Mouse (Mus musculus): ENCODE data around the gene Mmab. TPM values are rescaled to one million over a fixed set of nuclear protein-coding genes. Genes with fewer than 3 reads are reported as not detected.

Mmab gene
- polyA plus RNA-seq, 1 experiment from 2014 or later = 11.4 TPM

GRCm38 (mm10) chr5:114474741-114475491, 31.1 kb upstream of the Mmab start:
- Histone ChIP-seq H3K4me1 (replicated peaks; ENCODE audit: control insufficient read depth, insufficient read depth) (0 out of 2 replicates have a peak, but pooled peaks cover 2% of the 10 kb centered on the region), H3K36me3 (ENCODE audit: control insufficient read depth, insufficient read depth, low read length) (no peaks in the 10 kb centered on the region), H3K9me3 (ENCODE audit: control insufficient read depth, low read length) (no peaks in the 10 kb centered on the region), H3K9ac (ENCODE audit: low read length) (no peak overlapping the region), H3K4me3 (ENCODE audit: low read depth, low read length) (no peak overlapping the region), H3K27ac (replicated peaks) (no peak overlapping the region), H3K27me3 (ENCODE audit: control insufficient read depth, insufficient read depth, low read length) (no peaks in the 10 kb centered on the region), H3K4me2 (replicated peaks; ENCODE audit: low read depth) (no peak overlapping the region)
- DNase-seq (ENCODE audit: low spot score) = no peak
- ATAC-seq (ENCODE audit: low FRiP score, low TSS enrichment) = no peak
- WGBS = 45% methylated on average over 35 of the region's 35 CpGs
- TF ChIP-seq EP300 (optimal IDR thresholded peaks at IDR 0.05) (no peak), CTCF (IDR thresholded peaks at IDR 0.05; ENCODE audit: low read depth) (no peak)

- Histone ChIP-seq H3K36me3 (ENCODE audit: control insufficient read depth, insufficient read depth, low read length) (no peaks in the 10 kb centered on the region), H3K27me3 (ENCODE audit: control insufficient read depth, insufficient read depth, low read length) (no peaks in the 10 kb centered on the region), H3K27ac (replicated peaks) (no peak overlapping the region), H3K4me1 (replicated peaks; ENCODE audit: control insufficient read depth, insufficient read depth) (peaks cover 8% of the 10 kb centered on the region; the same call in 1 of the 2 replicates), H3K9ac (ENCODE audit: low read length) (no peak overlapping the region), H3K4me2 (replicated peaks; ENCODE audit: low read depth) (no peak overlapping the region), H3K9me3 (ENCODE audit: control insufficient read depth, low read length) (no peaks in the 10 kb centered on the region), H3K4me3 (ENCODE audit: low read depth, low read length) (no peak overlapping the region)
- DNase-seq (ENCODE audit: low spot score) (no peak), ATAC-seq (ENCODE audit: low FRiP score, low TSS enrichment) (no peak)
- WGBS = 58% methylated on average over 3 of the region's 3 CpGs
- TF ChIP-seq CTCF (IDR thresholded peaks at IDR 0.05; ENCODE audit: low read depth) = no peak
- TF ChIP-seq EP300 (optimal IDR thresholded peaks at IDR 0.05) = no peak
These were observed 26.5 kb upstream of the Mmab start for GRCm38 (mm10) chr5:114470359-114470758.

GRCm38 (mm10) chr5:114468007-114468406, 24.1 kb upstream of the Mmab start:
- Histone ChIP-seq H3K4me1 (replicated peaks; ENCODE audit: control insufficient read depth, insufficient read depth) (peaks cover 5% of the 10 kb centered on the region; the same call in 1 of the 2 replicates), H3K4me3 (ENCODE audit: low read depth, low read length) (no peak overlapping the region), H3K27me3 (ENCODE audit: control insufficient read depth, insufficient read depth, low read length) (no peaks in the 10 kb centered on the region), H3K9ac (ENCODE audit: low read length) (no peak overlapping the region), H3K36me3 (ENCODE audit: control insufficient read depth, insufficient read depth, low read length) (no peaks in the 10 kb centered on the region), H3K27ac (replicated peaks) (no peak overlapping the region), H3K9me3 (ENCODE audit: control insufficient read depth, low read length) (no peaks in the 10 kb centered on the region), H3K4me2 (replicated peaks; ENCODE audit: low read depth) (0 out of 2 replicates have a peak overlapping the region, but pooled peaks have one; percentile 52)
- no peak for DNase-seq (ENCODE audit: low spot score)
- no peak for ATAC-seq (ENCODE audit: low FRiP score, low TSS enrichment)
- TF ChIP-seq CTCF (IDR thresholded peaks at IDR 0.05; ENCODE audit: low read depth) (no peak), EP300 (optimal IDR thresholded peaks at IDR 0.05) (no peak)
- 44% methylated on average over 4 of the region's 4 CpGs for WGBS

GRCm38 (mm10) chr5:114467430-114467829, 23.6 kb upstream of the Mmab start:
- Histone ChIP-seq H3K27ac (replicated peaks) (no peak overlapping the region), H3K27me3 (ENCODE audit: control insufficient read depth, insufficient read depth, low read length) (no peaks in the 10 kb centered on the region), H3K4me2 (replicated peaks; ENCODE audit: low read depth) (peak overlapping the region; percentile 52), H3K9ac (ENCODE audit: low read length) (peak overlapping the region; percentile 45), H3K9me3 (ENCODE audit: control insufficient read depth, low read length) (no peaks in the 10 kb centered on the region), H3K4me1 (replicated peaks; ENCODE audit: control insufficient read depth, insufficient read depth) (peaks cover 5% of the 10 kb centered on the region; the same call in 1 of the 2 replicates), H3K36me3 (ENCODE audit: control insufficient read depth, insufficient read depth, low read length) (no peaks in the 10 kb centered on the region), H3K4me3 (ENCODE audit: low read depth, low read length) (peak overlapping the region; percentile 28)
- DNase-seq (ENCODE audit: low spot score) (peak; percentile 83), ATAC-seq (ENCODE audit: low FRiP score, low TSS enrichment) (peak; percentile 46; the same call in 1 of the 2 replicates)
- under 1% methylated on average over 12 of the region's 13 CpGs for WGBS
- TF ChIP-seq EP300 (optimal IDR thresholded peaks at IDR 0.05) (no peak), CTCF (IDR thresholded peaks at IDR 0.05; ENCODE audit: low read depth) (no peak)

GRCm38 (mm10) chr5:114467019-114467418, 23.2 kb upstream of the Mmab start:
- H3K4me1 ChIP-seq (replicated peaks; ENCODE audit: control insufficient read depth, insufficient read depth) = peaks cover 5% of the 10 kb centered on the region; the same call in 1 of the 2 replicates
- no peak for DNase-seq (ENCODE audit: low spot score)
- TF ChIP-seq CTCF (IDR thresholded peaks at IDR 0.05; ENCODE audit: low read depth) = no peak
- no peak for TF ChIP-seq EP300 (optimal IDR thresholded peaks at IDR 0.05)
- peak overlapping the region; percentile 45 for H3K9ac ChIP-seq (ENCODE audit: low read length)
- WGBS = 9% methylated on average over 11 of the region's 11 CpGs
- peak overlapping the region; percentile 52 for H3K4me2 ChIP-seq (replicated peaks; ENCODE audit: low read depth)
- H3K36me3 ChIP-seq (ENCODE audit: control insufficient read depth, insufficient read depth, low read length) = no peaks in the 10 kb centered on the region
- H3K9me3 ChIP-seq (ENCODE audit: control insufficient read depth, low read length) = no peaks in the 10 kb centered on the region
- no peak overlapping the region for H3K27ac ChIP-seq (replicated peaks)
- peak overlapping the region; percentile 28 for H3K4me3 ChIP-seq (ENCODE audit: low read depth, low read length)
- no peaks in the 10 kb centered on the region for H3K27me3 ChIP-seq (ENCODE audit: control insufficient read depth, insufficient read depth, low read length)
- no peak for ATAC-seq (ENCODE audit: low FRiP score, low TSS enrichment)

- Histone ChIP-seq H3K4me3 (ENCODE audit: low read depth, low read length) (no peak overlapping the region), H3K9ac (ENCODE audit: low read length) (no peak overlapping the region), H3K27me3 (ENCODE audit: control insufficient read depth, insufficient read depth, low read length) (no peaks in the 10 kb centered on the region), H3K4me1 (replicated peaks; ENCODE audit: control insufficient read depth, insufficient read depth) (peaks cover 5% of the 10 kb centered on the region; the same call in 1 of the 2 replicates), H3K9me3 (ENCODE audit: control insufficient read depth, low read length) (no peaks in the 10 kb centered on the region), H3K36me3 (ENCODE audit: control insufficient read depth, insufficient read depth, low read length) (no peaks in the 10 kb centered on the region), H3K4me2 (replicated peaks; ENCODE audit: low read depth) (no peak overlapping the region), H3K27ac (replicated peaks) (no peak overlapping the region)
- TF ChIP-seq CTCF (IDR thresholded peaks at IDR 0.05; ENCODE audit: low read depth) = no peak
- TF ChIP-seq EP300 (optimal IDR thresholded peaks at IDR 0.05) = no peak
- WGBS = 77% methylated on average over 7 of the region's 7 CpGs
- ATAC-seq (ENCODE audit: low FRiP score, low TSS enrichment) (no peak), DNase-seq (ENCODE audit: low spot score) (no peak)
These were observed 21.8 kb upstream of the Mmab start for GRCm38 (mm10) chr5:114465641-114466040.

Data from stomach, postnatal 0 days (tissue).